Mouse (Mus musculus): Measurements from ENCODE around the gene Disc1.

DNA sequence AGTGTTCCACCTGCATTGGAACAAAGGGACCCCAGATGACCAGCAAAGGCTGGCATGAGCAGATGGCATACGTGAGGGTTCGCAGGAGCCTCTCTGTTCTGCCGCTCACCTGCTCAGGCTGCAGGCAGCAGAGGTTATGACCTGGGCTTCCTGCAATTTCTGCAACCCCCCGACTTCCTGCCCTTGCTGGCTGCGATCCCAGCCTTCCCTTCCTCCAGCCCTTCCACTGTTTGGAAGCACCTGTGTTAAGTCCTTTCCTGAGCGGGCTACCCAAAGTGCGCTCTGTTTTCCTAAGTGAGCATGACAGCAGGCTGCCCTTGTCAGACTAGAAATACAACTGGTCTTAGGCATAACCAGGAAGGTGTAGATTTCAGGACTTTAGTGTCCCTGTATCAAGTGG, 16.9 kb upstream of the Disc1 start:
- TF ChIP-seq CTCF (IDR thresholded peaks at IDR 0.05; ENCODE audit: borderline replicate concordance, extremely low read depth, insufficient read depth, insufficient read length) (no peak), POLR2A (IDR thresholded peaks at IDR 0.05; ENCODE audit: borderline replicate concordance, extremely low read depth, insufficient read depth, insufficient read length, poor library complexity, severe bottlenecking) (no peak)
